Comparison of ENCODE assay signal across 10 mouse cellular contexts in the genomic region with DNA sequence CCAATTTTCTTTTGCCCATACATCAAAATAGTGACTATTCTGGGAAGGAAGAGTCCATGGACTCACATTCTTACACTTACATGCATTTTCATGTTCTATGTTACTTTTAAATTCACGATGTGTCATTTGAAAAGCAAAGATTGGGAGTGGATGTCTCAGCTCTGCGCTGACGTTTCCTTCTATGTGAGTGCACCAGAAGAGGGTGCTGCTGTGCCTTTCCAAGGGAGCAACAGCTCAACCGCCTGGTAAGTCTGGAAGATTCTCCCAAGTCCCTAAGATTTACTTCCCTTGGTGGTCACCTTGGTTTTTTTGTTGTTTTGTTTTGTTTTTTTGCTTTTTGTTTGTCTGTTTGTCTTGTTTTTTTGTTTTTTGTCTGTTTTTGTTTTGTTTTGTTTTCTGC. TPM values are rescaled to one million over a fixed set of nuclear protein-coding genes. Genes with fewer than 3 reads are reported as not detected.
DNase-seq lines count a peak whose midpoint lies in the region; ATAC-seq and TF ChIP-seq lines count a peak whose summit lies in the region.
"Had no signal": no experiment of that assay in that cellular context is flagged by ENCODE, and none has a peak within 500 bp of the region (broad histone marks: within the 10 kb centered on the region; RNA-seq: fewer than 3 reads in every experiment).

No protein-coding gene starts in this region.

- peak; percentile 30 for DNase-seq in adrenal gland, adult 2 months
- no peak for DNase-seq in adrenal gland, postnatal 4 days (ENCODE audit: low spot score in 2 of 2)
- DNase-seq in left cerebral cortex, adult 2 months (ENCODE audit: extremely low spot score in 1 of 2, low spot score in 2 of 2): peak in 1 of 2 experiments; percentile 58
- no peak for DNase-seq in left cerebral cortex, adult 11 months (ENCODE audit: low spot score)
- DNase-seq in adipocyte (ENCODE audit: low spot score): peak; percentile 51
- peak; percentile 43 for DNase-seq in heart, postnatal 0 days (ENCODE audit: low spot score)
- peak; percentile 54 for DNase-seq in lung, postnatal 14 days
- DNase-seq in thymus, postnatal 4 days: peak; percentile 55

- H3K4me1 ChIP-seq in heart, postnatal 0 days (ENCODE audit: control insufficient read depth, insufficient read depth): no peaks in the 10 kb centered on the region
- H3K4me1 ChIP-seq: limb, embryonic 12.5 days had no signal

- 6% methylated on average over 4 of the region's 4 CpGs for WGBS in heart, postnatal 0 days

- peak; percentile 85 for TF ChIP-seq CTCF in left cerebral cortex, adult 2 months (IDR thresholded peaks at IDR 0.05)
- TF ChIP-seq CTCF in heart, postnatal 0 days (IDR thresholded peaks at IDR 0.05; ENCODE audit: low read depth): peak; percentile 75

- H3K27me3 ChIP-seq in heart, postnatal 0 days (ENCODE audit: control insufficient read depth, insufficient read depth, low read length): no peaks in the 10 kb centered on the region
- H3K27me3 ChIP-seq: limb, embryonic 12.5 days had no signal

- H3K27ac ChIP-seq in left cerebral cortex, adult 2 months: no peak overlapping the region
- no peak overlapping the region for H3K27ac ChIP-seq in heart, postnatal 0 days (ENCODE audit: low read depth)
- H3K27ac ChIP-seq: limb, embryonic 12.5 days had no signal

- H3K4me2 ChIP-seq in heart, postnatal 0 days (ENCODE audit: low read depth, low read length): no peak overlapping the region
- H3K4me2 ChIP-seq: limb, embryonic 12.5 days had no signal

- intact Hi-C loops in left cerebral cortex, adult 2 months (cut with DNase I): loop anchor here (5.0 kb wide), 2 partner anchors 1022 to 1427 kb away; no protein-coding TSS in a partner anchor

- ATAC-seq in heart, postnatal 0 days (ENCODE audit: insufficient read depth, low read depth): no peak

- H3K9ac ChIP-seq in heart, postnatal 0 days (replicated peaks; ENCODE audit: low read depth, low read length): no peak overlapping the region
- H3K9ac ChIP-seq: limb, embryonic 12.5 days had no signal

- H3K9me3 ChIP-seq in heart, postnatal 0 days (replicated peaks; ENCODE audit: control insufficient read depth, low read length): no peaks in the 10 kb centered on the region
- H3K9me3 ChIP-seq: limb, embryonic 12.5 days had no signal

- no peaks in the 10 kb centered on the region for H3K36me3 ChIP-seq in heart, postnatal 0 days (replicated peaks; ENCODE audit: control insufficient read depth, insufficient read depth, low read length)
- H3K36me3 ChIP-seq: limb, embryonic 12.5 days had no signal

- no peak overlapping the region for H3K4me3 ChIP-seq in left cerebral cortex, adult 2 months
- no peak overlapping the region for H3K4me3 ChIP-seq in heart, postnatal 0 days (ENCODE audit: low read depth, low read length)
- H3K4me3 ChIP-seq: erythroblast, embryonic 14.5 days; limb, embryonic 12.5 days had no signal

- no peak for TF ChIP-seq EP300 in heart, postnatal 0 days (IDR thresholded peaks at IDR 0.05; ENCODE audit: low read depth)

RNA-seq across cellular contexts. Expression of gene Inhba, which starts 6.1 kb away (rescaled TPM):
- total RNA-seq in adrenal gland, adult 2 months (2021): 1 to 10 TPM; 1.1 to 2.0 TPM
- polyA plus RNA-seq in adrenal gland, adult 2 months (2012; rRNA removed): 0.16 and 0.45 TPM in 2 replicates
- total RNA-seq in adrenal gland, postnatal 4 days (2021): 1 to 10 TPM; 3.8 to 6.7 TPM
- total RNA-seq in left cerebral cortex, adult 2 months (2021): 10 to 100 TPM; 21.6 to 22.4 TPM
- 2.6 and 3.0 TPM in 2 replicates for total RNA-seq in heart, postnatal 0 days (2014; rRNA removed; ENCODE audit: low replicate concordance)
- polyA plus RNA-seq in heart, postnatal 0 days (2015; fragmentation: Nextera tagmentation; extraction: Ambion mirVana): 7.9 and 8.0 TPM in 2 replicates
- polyA plus RNA-seq: erythroblast, embryonic 14.5 days had no signal

Comparison
In these comparisons a context has a peak if more than half of its experiments do, and no peak if none do; other contexts are left out.
1. DNase-seq: peak in adrenal gland, adult 2 months (single experiment), adipocyte (single experiment), heart, postnatal 0 days (single experiment), lung, postnatal 14 days (single experiment) and thymus, postnatal 4 days (single experiment); none in adrenal gland, postnatal 4 days (0 of 2) and left cerebral cortex, adult 11 months (single experiment).